Mouse (Mus musculus): ENCODE measurements around the gene Pnck.

Pnck gene

DNA sequence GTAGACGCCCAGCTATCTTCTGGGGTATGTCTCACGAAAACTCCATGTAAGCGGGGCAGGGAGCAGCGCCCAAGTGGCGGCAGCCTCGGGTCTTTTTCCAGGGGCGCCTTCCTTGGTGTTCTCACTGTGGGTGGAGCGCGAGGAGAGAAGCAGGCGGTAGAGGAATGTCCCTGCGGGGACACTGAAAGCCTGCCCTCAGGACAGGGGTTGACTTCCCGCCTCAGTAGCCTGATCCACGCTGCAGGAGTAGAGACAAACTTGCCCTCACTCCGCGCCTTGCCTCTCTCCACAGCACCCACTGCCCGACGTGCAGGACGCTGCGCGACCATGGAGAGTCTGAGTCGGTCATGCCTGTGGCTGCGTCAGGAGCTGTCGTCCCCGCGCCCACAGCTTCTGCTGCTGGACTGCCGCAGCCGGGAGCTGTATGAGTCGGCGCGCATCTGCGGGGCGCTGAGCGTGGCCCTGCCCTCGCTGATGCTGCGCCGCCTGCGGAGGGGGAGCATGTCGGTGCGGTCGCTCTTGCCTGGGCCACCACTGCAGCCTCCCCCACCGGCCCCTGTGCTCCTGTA lies 19.9 kb downstream of the Pnck start:
- peak; percentile 16 for DNase-seq (ENCODE audit: low read depth, low spot score)

DNA sequence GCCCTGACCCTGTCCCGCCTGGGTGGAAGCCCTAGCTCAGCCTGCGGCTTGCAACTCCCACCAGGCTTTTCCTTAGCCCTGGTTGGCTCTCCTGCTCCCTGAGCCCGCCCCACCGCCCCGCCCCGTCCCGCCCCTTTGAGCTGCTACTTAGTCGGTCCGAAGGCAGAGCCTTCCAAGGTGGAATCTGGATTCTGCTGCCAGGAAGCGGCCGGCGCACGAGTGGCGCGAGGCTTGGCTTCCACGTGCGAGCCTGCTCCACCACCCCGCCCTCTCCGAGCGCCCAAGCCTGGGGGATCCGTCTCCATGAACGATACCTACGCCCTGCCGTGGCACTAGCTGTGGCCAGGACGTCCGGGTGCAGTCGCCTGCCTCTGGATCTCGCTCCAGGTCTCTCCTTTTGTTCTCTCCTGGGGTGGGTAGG lies 20.7 kb downstream of the Pnck start, which contains the start of gene Dusp9:
TSS of gene Dusp9 (plus strand) at position 165 of the 421 bp plus-strand sequence.
- peak; percentile 69 for DNase-seq (ENCODE audit: low read depth, low spot score)

- no peak for DNase-seq (ENCODE audit: low read depth, low spot score)
These were observed 22.5 kb downstream of the Pnck start for GRCm38 (mm10) chrX:73637415-73637814.

GRCm38 (mm10) chrX:73635425-73635824 lies 24.5 kb downstream of the Pnck start:
- DNase-seq (ENCODE audit: low read depth, low spot score), result peak; percentile 15

- DNase-seq (ENCODE audit: low read depth, low spot score), result no peak
These were observed 32.9 kb downstream of the Pnck start for GRCm38 (mm10) chrX:73626981-73627380.

- no peak for DNase-seq (ENCODE audit: low read depth, low spot score)
These were observed 40.0 kb downstream of the Pnck start for GRCm38 (mm10) chrX:73619890-73620289.

DNA sequence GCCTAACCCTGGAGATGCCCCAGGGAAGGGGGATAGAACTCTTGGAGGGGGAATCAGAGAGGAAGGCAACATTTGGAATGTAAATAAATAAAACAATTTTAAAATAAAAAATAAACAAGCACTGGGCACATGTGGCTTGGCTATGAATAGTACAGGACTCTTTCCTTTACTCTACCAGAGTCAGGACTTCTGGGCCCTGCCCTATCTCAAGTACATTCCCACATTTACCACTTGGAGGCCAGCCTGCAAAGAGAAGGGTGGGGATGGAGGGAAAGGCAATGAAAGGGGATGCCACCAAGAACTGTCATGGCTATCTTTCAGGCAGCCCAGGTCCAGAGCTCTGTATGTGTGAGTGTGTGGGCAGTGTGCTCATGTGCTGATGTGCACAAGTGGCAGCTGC lies 40.5 kb downstream of the Pnck start:
- DNase-seq (ENCODE audit: low read depth, low spot score), result no peak

DNA sequence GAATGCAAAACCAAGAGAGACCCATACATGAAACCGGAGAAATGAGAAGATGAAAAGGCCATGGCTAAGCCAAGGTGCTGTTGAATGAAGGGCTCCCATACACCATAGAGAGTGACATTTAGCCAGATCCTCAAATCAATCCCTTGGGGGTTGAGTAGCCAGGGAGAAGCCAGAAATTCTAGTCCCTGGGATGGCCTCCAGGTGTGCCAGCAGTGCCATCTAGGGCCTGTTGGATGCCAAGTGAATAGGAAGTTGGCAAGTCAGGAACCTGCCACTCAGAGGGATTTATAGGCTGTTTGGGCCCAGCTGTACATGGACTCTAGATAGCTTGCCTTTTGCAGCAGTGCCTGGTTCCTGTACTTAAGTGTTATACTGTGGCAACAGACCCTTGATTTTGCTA lies 44.0 kb downstream of the Pnck start:
- DNase-seq (ENCODE audit: low read depth, low spot score), result no peak

DNA sequence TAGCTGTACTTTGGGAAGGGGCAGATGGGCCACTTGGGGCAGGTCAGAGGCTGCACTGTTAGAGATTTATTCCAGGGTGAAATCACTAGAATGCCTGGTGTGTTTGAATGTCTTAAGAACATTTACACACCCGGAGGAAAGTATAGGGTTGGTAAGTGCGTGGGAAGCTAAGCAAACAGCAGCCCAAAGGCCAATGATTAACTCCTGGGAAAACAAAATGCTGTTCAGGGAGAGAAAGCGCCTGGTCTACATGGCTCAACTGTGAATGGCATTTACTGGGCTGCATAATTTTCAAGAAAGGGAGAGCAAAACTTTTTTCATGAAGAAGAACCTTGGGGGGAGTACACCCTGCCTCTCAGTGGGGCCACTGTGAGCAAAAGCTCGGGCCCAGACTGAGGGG lies 46.3 kb downstream of the Pnck start:
- DNase-seq (ENCODE audit: low read depth, low spot score), result no peak

Measured in mesoderm, embryonic 11.5 days (tissue).